Mouse (Mus musculus) CH12.LX (cell line): ENCODE measurements at regions not wholly inside any gene's neighbourhood (a gene's known extent, or its start where the extent isn't known, plus 50 kb on each side); places are given as distances from the start of the nearest gene placed in this dataset.

Source experiments
- CTCF ChIP-seq, 2 experiments: IDR thresholded peaks in 1 of 2; conservative IDR thresholded peaks in 1 of 2; 2 replicates each; pipeline ENCODE4 v1.5.1; 2011 to 2012; ENCODE audit warnings: low read depth in 2 of 2, low read length in 2 of 2, improper control_type of control experiment in 1 of 2, inconsistent platforms in 1 of 2, mild to moderate bottlenecking in 1 of 2, moderate library complexity in 1 of 2
- ELF1 ChIP-seq: IDR thresholded peaks from 2 replicates; pipeline ENCODE4 v1.6.1; 2014; ENCODE audit warnings: low read depth, mild to moderate bottlenecking, inconsistent platforms, low read length, improper control_type of control experiment
- ETS1 ChIP-seq: conservative IDR thresholded peaks from 2 replicates; pipeline ENCODE4 v1.6.1; 2012; ENCODE audit warnings: low read depth, mild to moderate bottlenecking, inconsistent platforms, low read length, improper control_type of control experiment, moderate library complexity
- GABPA ChIP-seq: IDR thresholded peaks from 2 replicates; pipeline ENCODE4 v1.6.1; 2012; ENCODE audit warnings: low read depth, low read length, improper control_type of control experiment, inconsistent platforms; ENCODE audit not compliant: insufficient replicate concordance
- IRF4 ChIP-seq: IDR thresholded peaks from 2 replicates; pipeline ENCODE4 v1.6.1; 2014; ENCODE audit warnings: low read depth, mild to moderate bottlenecking, inconsistent platforms, low read length, improper control_type of control experiment
- MAFK ChIP-seq: IDR thresholded peaks from 2 replicates; pipeline ENCODE4 v1.6.1; 2011; ENCODE audit warnings: low read length, improper control_type of control experiment; ENCODE audit not compliant: insufficient replicate concordance
- MAX ChIP-seq: IDR thresholded peaks from 2 replicates; pipeline ENCODE4 v1.6.1; 2011; ENCODE audit warnings: low read length, improper control_type of control experiment
- MYC ChIP-seq: IDR thresholded peaks from 2 replicates; pipeline ENCODE4 v1.6.1; 2011; ENCODE audit warnings: low read depth, mild to moderate bottlenecking, improper control_type of control experiment, low read length
- NRF1 ChIP-seq: IDR thresholded peaks from 2 replicates; pipeline ENCODE4 v1.6.1; 2014; ENCODE audit warnings: low read depth, mild to moderate bottlenecking, inconsistent platforms, low read length, improper control_type of control experiment, moderate library complexity
- POLR2A ChIP-seq: IDR thresholded peaks from 2 replicates; pipeline ENCODE4 v1.6.1; 2011; ENCODE audit warnings: low read depth, mild to moderate bottlenecking, improper control_type of control experiment, low read length
- POLR2AphosphoS2 ChIP-seq: IDR thresholded peaks from 2 replicates; pipeline ENCODE4 v1.6.1; 2011; ENCODE audit warnings: low read depth, low read length, improper control_type of control experiment

DNA sequence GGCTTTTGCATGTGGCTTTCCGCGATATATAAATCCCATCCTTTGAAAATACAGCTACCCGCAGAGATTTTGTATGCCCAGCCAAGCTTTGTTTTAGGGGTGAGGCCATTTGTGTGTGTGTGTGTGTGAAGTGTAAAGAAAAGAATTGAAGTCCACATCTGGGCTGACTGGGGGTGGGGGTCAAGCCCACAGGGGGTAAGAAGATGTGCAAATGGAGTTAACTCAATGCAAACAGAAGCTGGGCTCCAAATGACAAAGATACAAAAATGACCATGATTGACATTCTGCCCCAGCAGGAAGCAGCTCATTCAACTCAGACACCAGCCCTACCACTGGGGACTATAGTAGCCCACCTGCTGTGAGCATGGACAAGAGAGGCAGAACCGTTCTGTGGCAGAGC, 244.2 kb upstream of the Csf3r start:
- no peak for TF ChIP-seq CTCF (conservative IDR thresholded peaks at IDR 0.05 in 1 of 2, IDR thresholded peaks at IDR 0.05 in 1 of 2; ENCODE audit: low read depth in 2 of 2, low read length in 2 of 2)
- no peak for TF ChIP-seq MYC
- no peak for TF ChIP-seq NRF1
- no peak for TF ChIP-seq IRF4
- no peak for TF ChIP-seq POLR2AphosphoS2
- no peak for TF ChIP-seq ELF1
- TF ChIP-seq POLR2A = no peak
- TF ChIP-seq MAX = no peak
- TF ChIP-seq ETS1 = no peak
- TF ChIP-seq MAFK = no peak
- no peak for TF ChIP-seq GABPA
